Mouse (Mus musculus) G1E (cell line): ENCODE results near the gene Ttc7.

Experiments used
- CTCF ChIP-seq: IDR thresholded peaks from 2 replicates; pipeline ENCODE4 v1.5.1; 2012; ENCODE audit warnings: low read depth, low read length, inconsistent platforms, mixed read lengths
- GATA1 ChIP-seq: IDR thresholded peaks from 2 replicates; pipeline ENCODE4 v1.6.1; 2012; ENCODE audit warnings: borderline replicate concordance, low read length, inconsistent platforms, mixed read lengths
- TAL1 ChIP-seq: conservative IDR thresholded peaks from 2 replicates; pipeline ENCODE4 v1.6.1; 2012; ENCODE audit warnings: low read depth, low read length, inconsistent platforms, mixed read lengths

DNA sequence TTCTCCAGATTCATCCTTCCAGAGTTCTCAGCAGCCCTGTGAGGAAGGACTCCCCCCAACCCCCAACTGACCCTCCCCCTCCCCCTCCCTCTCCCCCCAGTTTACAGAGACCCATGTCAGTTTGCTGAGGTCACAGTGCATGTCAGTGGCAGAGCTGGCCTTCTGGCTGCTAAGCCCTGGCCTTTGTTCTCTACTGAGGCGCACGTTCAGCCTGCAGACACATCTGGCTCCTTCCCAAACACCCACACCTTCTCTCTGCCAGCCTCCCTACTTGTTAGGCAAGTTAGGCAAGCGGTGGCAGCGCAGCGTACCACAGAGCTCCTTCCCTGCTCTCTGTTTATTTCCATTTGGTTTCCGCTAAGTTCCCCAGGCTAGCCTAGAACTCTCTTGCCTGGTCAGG is 94.8 kb downstream of the Ttc7 start:
- TF ChIP-seq CTCF (no peak), GATA1 (no peak), TAL1 (no peak)
